Mouse (Mus musculus) embryonic facial prominence, embryonic 13.5 days (tissue): ENCODE results near the gene Myl7. TPM values are rescaled to one million over a fixed set of nuclear protein-coding genes. Genes with fewer than 3 reads are reported as not detected.

Experiments used
- ATAC-seq: fragments of 200-750 bp; cut with Nextera tagmentation; 2 replicates; pipeline ENCODE4 v1.8.0; 2017; ENCODE audit warnings: low read depth; ENCODE audit not compliant: insufficient number of reproducible peaks, insufficient read depth, low FRiP score, low TSS enrichment
- H3K27ac ChIP-seq: fragments of 300-500 bp; sonication (generic); 2 replicates; pipeline ENCODE4 v1.5.1; 2015; ENCODE audit warnings: moderate library complexity, mild to moderate bottlenecking, inconsistent platforms
- H3K27me3 ChIP-seq: fragments of 300-500 bp; sonication (generic); 2 replicates; pipeline ENCODE4 v1.6.1; 2015; ENCODE audit warnings: mild to moderate bottlenecking, inconsistent platforms
- H3K36me3 ChIP-seq: fragments of 300-500 bp; sonication (generic); 2 replicates; pipeline ENCODE4 v1.6.1; 2015; ENCODE audit warnings: mild to moderate bottlenecking, inconsistent platforms
- H3K4me1 ChIP-seq: fragments of 300-500 bp; sonication (generic); 2 replicates; pipeline ENCODE4 v1.6.1; 2015; ENCODE audit warnings: inconsistent platforms
- H3K4me2 ChIP-seq: fragments of 300-500 bp; sonication (generic); 2 replicates; pipeline ENCODE4 v1.6.1; 2015; ENCODE audit warnings: moderate library complexity, mild to moderate bottlenecking, inconsistent platforms
- H3K4me3 ChIP-seq: fragments of 300-500 bp; sonication (generic); 2 replicates; pipeline ENCODE4 v1.5.1; 2015; ENCODE audit warnings: mild to moderate bottlenecking, inconsistent platforms
- H3K9ac ChIP-seq: fragments of 300-500 bp; sonication (generic); 2 replicates; pipeline ENCODE4 v1.6.1; 2015; ENCODE audit warnings: mild to moderate bottlenecking, inconsistent platforms
- H3K9me3 ChIP-seq: fragments of 300-500 bp; sonication (generic); 2 replicates; pipeline ENCODE4 v1.6.1; 2016; ENCODE audit warnings: inconsistent platforms
- WGBS: fragments of 180-500 bp; shearing (Covaris S2); methylation state at CpG from one replicate; pipeline ENCODE4 v1.1.7; 2015; ENCODE audit warnings: mixed read lengths; 5-methylcytosine and 5-hydroxymethylcytosine counted together
- polyA plus RNA-seq: library from polyadenylated mRNA; unstranded; fragments of >200 nt; fragmentation: Nextera tagmentation; extraction: Ambion mirVana; gene quantifications from 2 replicates; pipeline ENCODE4 v1.2.1, GENCODE M21; 2015

The Myl7 gene
- polyA plus RNA-seq, 1 experiment from 2014 or later, result 1.3 TPM

DNA sequence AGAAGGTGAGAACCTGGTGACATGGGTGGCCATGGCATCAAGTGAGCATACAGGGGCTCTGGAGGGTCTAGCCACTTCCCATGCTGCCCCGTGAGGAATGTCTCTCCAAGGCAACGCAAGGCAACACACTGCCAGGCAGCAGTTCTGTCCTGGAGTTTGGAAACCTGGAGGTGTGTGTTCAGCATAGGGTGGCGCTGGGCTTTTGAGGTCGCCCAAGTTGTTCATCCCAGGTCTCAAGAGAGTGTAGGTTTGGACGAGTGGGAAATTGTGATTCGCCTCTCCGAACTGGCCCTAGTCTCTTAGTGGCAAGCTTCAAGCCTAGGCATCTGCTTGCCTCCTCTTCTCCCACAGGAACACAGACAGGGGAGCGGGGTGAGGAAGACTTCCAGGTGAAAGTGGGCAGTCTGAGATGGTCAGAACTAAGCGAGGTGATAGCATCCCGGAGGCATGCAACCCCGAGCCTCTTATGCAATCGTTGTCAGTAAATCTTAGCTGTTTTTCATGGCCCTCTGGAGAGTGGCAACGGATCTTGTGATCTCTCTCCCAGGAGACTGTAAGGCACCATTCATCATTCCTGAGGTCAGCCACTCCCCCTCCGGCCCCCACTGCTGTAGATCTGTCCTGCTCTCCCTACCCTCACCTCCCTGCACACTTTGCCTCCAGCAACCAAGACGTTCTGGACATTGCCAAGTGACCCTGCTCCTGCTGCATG is 36.0 kb downstream of the Myl7 start:
- Histone ChIP-seq H3K27me3 (peaks cover 34% of the 10 kb centered on the region), H3K9me3 (0 out of 2 replicates have a peak, but pooled peaks cover 2% of the 10 kb centered on the region), H3K9ac (peak overlapping the region; percentile 77), H3K4me2 (peak overlapping the region; percentile 86), H3K4me3 (peak overlapping the region; percentile 53), H3K27ac (0 out of 2 replicates have a peak overlapping the region, but pooled peaks have one; percentile 22), H3K4me1 (peaks cover 29% of the 10 kb centered on the region), H3K36me3 (peaks cover 27% of the 10 kb centered on the region)
- ATAC-seq, result no peak
- 21% methylated on average over 15 of the region's 15 CpGs for WGBS

DNA sequence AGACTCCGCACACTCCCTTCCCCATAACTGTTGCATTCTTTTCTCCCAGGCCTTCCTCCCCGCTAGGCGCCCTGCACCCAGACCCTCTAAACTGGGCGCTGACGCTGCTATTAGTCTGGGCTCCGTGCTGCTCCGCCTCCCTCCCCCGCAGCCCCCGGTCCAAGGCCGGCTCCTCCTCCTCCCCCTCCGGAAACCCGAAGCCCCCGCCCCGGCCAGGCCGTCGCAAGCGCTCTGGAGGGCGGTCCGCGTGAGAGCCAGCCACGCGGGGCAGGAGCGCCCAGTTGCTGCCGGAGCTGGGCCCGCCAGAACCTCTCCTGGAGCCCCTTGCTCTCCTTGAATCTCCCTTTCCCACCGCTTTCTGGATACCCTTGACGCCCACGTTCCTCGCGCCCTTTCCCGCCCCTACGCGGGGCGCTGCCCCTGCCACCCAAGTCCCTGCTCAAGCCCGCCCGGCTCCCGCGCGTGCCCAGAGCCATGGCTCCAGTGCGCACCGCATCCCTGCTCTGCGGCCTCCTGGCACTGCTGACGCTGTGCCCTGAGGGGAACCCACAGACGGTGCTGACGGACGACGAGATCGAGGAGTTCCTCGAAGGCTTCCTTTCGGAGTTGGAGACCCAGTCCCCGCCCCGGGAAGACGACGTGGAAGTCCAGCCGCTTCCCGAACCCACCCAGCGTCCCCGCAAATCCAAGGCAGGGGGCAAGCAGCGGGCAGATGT is 36.7 kb downstream of the Myl7 start, which contains the start of gene Aebp1:
Gene Aebp1 (plus strand): TSS at position 270 of the 716 bp plus-strand sequence.
- Histone ChIP-seq H3K9me3 (0 out of 2 replicates have a peak, but pooled peaks cover 2% of the 10 kb centered on the region), H3K4me1 (peaks cover 29% of the 10 kb centered on the region), H3K9ac (peak within 1 kb of the TSS; percentile 77), H3K36me3 (peaks cover 24% of the 10 kb centered on the region), H3K4me2 (peak within 1 kb of the TSS; percentile 86), H3K4me3 (peak within 1 kb of the TSS; percentile 53), H3K27me3 (peaks cover 34% of the 10 kb centered on the region), H3K27ac (0 out of 2 replicates have a peak within 1 kb of the TSS, but pooled peaks have one; percentile 22)
- 2% methylated on average over 58 of the region's 59 CpGs for WGBS
- peak; percentile 71 for ATAC-seq

DNA sequence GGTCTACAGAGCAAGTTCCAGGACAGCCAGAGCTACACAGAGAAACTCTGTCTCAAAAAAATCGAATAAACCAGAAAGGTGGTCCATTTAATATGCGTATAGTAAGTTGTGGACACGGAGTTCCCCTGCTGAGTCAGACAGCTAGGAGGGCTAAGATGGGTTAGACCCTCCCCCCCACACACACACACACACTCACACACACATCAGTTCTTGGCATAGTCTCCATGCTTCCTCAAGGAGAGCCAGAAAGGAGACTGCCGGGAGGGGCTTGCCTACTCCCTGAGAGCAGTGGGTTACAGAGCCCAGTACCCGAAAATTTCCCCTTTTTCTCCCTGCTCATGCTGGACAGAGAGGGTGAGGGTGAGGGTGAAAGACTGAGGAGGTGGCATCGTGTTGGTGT is 37.9 kb downstream of the Myl7 start:
- H3K4me1 ChIP-seq, result peaks cover 39% of the 10 kb centered on the region
- 0 out of 2 replicates have a peak, but pooled peaks cover 2% of the 10 kb centered on the region for H3K9me3 ChIP-seq
- H3K27ac ChIP-seq, result no peak overlapping the region
- H3K9ac ChIP-seq, result no peak overlapping the region
- no peak overlapping the region for H3K4me2 ChIP-seq
- WGBS, result 69% methylated on average over 6 of the region's 6 CpGs
- peaks cover 18% of the 10 kb centered on the region for H3K36me3 ChIP-seq
- H3K27me3 ChIP-seq, result peaks cover 34% of the 10 kb centered on the region
- H3K4me3 ChIP-seq, result no peak overlapping the region
- ATAC-seq, result no peak

DNA sequence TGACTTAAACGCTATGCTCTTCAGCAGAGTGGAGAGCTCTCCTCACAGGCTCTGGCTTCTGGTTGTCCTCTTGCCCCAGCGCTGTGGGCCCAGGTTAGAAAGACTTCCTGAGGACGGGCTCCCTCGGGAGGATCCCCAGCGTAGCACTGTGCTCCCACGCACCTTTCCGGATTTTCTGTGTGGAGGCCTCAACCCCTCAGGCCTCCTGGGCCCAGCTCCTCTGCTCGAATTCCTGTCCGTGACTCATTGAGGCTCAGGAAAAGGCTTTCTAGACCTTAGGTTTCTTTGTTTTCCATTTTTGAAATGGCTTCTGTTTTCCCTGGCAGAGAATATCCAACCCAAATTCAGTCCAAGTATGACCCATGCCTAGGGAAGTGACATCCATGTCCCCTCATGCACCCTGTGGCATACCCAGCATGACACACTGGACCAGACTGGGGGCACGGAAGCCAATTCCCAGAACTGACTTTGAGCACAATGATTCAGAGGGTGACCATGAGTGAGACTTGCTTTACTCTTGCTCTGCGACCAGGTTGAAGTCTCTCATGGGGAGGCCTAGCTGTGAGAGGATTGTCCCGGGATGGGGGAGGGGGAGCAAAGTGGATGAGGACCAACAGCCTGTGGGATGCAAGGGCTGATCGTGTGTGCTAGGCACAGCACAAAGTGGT is 38.6 kb downstream of the Myl7 start:
- H3K4me3 ChIP-seq, result no peak overlapping the region
- peaks cover 12% of the 10 kb centered on the region; the same call in 1 of the 2 replicates for H3K36me3 ChIP-seq
- 83% methylated on average over 13 of the region's 13 CpGs for WGBS
- peaks cover 34% of the 10 kb centered on the region for H3K27me3 ChIP-seq
- no peak overlapping the region for H3K9ac ChIP-seq
- ATAC-seq, result no peak
- peaks cover 43% of the 10 kb centered on the region for H3K4me1 ChIP-seq
- H3K4me2 ChIP-seq, result no peak overlapping the region
- H3K27ac ChIP-seq, result no peak overlapping the region
- H3K9me3 ChIP-seq, result 0 out of 2 replicates have a peak, but pooled peaks cover 2% of the 10 kb centered on the region

DNA sequence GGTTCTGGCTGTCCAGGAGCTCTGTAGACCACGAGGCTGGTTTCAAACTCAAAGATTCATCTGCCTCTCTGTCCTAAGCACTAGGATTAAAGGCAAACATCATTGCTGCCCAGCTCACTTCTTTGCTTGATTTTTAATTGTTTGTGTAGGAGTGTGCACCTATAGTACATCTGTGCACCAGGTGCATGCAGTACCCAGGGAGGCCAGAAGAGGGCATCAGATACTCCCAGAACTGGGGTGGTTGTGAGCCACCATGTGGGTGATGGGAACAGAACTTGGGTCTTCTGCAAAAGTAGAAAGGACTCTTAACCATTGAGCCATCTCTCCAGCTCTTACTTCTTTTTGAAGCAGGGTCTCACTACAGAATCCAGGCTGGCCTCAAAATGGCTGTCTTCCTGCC is 39.9 kb downstream of the Myl7 start:
- peaks cover 43% of the 10 kb centered on the region for H3K4me1 ChIP-seq
- peaks cover 34% of the 10 kb centered on the region for H3K27me3 ChIP-seq
- 0 out of 2 replicates have a peak, but pooled peaks cover 2% of the 10 kb centered on the region for H3K9me3 ChIP-seq
- H3K4me2 ChIP-seq, result no peak overlapping the region
- ATAC-seq, result no peak
- no peak overlapping the region for H3K27ac ChIP-seq
- WGBS, result 86% methylated on average over 1 of the region's 1 CpGs
- no peak overlapping the region for H3K4me3 ChIP-seq
- H3K9ac ChIP-seq, result no peak overlapping the region
- H3K36me3 ChIP-seq, result 0 out of 2 replicates have a peak, but pooled peaks cover 2% of the 10 kb centered on the region

DNA sequence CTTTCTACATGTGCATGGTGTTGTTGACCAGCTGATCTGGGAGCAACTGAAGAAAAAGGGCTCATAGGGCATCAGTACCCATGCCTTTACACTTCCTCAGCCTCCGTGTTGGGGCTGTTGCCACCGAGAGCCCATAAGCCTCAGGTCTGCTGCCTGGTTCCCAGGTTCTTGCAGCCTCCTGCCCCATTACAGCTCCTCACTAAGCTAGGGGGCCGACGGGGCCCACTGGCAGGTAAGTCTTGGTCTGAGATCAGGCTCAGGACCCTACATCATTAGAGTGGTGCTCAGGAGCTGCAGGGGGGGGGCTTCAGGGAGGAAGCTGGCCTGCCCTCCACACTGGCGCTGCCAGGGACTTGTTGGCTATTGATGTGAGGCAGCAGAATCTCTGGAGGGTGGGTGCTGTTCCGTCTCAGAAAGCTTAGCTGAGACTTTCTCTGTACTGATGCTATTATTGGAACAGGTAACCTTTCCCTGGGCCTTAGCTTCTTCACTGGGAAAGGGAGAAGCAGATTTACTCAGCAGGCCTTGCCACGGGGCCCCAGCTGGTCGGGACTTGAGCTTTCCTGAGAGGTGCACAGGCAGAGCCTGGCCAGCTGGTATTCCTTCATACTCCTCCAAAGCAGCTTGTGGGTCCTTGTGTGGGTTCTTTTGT is 42.0 kb downstream of the Myl7 start:
- 73% methylated on average over 8 of the region's 8 CpGs for WGBS
- ATAC-seq, result no peak
- H3K9ac ChIP-seq, result no peak overlapping the region
- H3K4me2 ChIP-seq, result no peak overlapping the region
- H3K27ac ChIP-seq, result peak overlapping the region; percentile 81
- H3K4me1 ChIP-seq, result peaks cover 31% of the 10 kb centered on the region
- 0 out of 2 replicates have a peak, but pooled peaks cover 2% of the 10 kb centered on the region for H3K9me3 ChIP-seq
- no peak overlapping the region for H3K4me3 ChIP-seq
- H3K27me3 ChIP-seq, result peaks cover 21% of the 10 kb centered on the region
- no peaks in the 10 kb centered on the region for H3K36me3 ChIP-seq

DNA sequence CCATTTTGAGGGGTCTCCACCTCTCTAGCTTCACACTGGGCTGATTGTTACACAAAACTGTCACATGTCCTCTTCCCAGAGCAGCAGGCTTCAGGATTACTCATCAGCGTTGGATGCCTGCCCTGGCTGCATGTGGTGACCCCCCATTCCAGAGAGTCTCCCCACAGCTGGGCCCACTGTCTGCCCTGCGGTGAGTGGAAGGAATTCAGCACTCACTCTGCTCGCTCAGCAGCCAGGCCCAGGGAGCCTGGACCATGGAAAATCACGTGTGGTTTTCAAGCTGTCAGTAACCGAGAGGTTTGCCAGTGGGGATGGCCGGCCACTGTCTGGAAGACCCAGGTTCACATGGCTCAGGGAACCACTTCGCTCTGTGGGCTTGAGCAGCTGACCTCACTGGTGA is 42.7 kb downstream of the Myl7 start:
- Histone ChIP-seq H3K4me3 (no peak overlapping the region), H3K27me3 (peaks cover 14% of the 10 kb centered on the region), H3K4me1 (peaks cover 28% of the 10 kb centered on the region), H3K9me3 (0 out of 2 replicates have a peak, but pooled peaks cover 2% of the 10 kb centered on the region), H3K36me3 (no peaks in the 10 kb centered on the region), H3K9ac (0 out of 2 replicates have a peak overlapping the region, but pooled peaks have one; percentile 11), H3K27ac (peak overlapping the region; percentile 81), H3K4me2 (no peak overlapping the region)
- peak; percentile 69; the same call in 1 of the 2 replicates for ATAC-seq
- 26% methylated on average over 7 of the region's 7 CpGs for WGBS

DNA sequence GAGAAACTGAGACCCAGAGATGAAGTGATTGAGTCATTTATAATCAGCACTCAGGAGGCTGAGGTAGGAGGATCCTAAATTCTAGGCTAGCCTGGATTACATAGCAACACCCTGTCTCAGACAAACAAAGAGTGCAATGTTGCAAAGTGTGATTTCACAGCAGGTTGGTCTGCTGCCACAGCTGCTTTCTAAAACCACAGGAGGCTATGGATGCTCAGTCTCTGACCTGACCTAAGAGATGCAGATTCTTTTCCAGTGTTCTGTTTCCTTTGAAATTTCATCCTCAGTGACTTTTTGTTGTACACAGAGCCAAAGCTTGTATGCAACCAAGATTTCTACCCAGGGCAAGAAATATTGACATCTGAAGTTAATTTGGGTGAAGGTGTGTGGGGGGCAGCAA is 43.1 kb downstream of the Myl7 start:
- Histone ChIP-seq H3K9ac (0 out of 2 replicates have a peak overlapping the region, but pooled peaks have one; percentile 11), H3K9me3 (0 out of 2 replicates have a peak, but pooled peaks cover 2% of the 10 kb centered on the region), H3K36me3 (no peaks in the 10 kb centered on the region), H3K27me3 (peaks cover 10% of the 10 kb centered on the region), H3K4me2 (no peak overlapping the region), H3K4me3 (no peak overlapping the region), H3K4me1 (peaks cover 24% of the 10 kb centered on the region), H3K27ac (peak overlapping the region; percentile 81)
- no peak for ATAC-seq

DNA sequence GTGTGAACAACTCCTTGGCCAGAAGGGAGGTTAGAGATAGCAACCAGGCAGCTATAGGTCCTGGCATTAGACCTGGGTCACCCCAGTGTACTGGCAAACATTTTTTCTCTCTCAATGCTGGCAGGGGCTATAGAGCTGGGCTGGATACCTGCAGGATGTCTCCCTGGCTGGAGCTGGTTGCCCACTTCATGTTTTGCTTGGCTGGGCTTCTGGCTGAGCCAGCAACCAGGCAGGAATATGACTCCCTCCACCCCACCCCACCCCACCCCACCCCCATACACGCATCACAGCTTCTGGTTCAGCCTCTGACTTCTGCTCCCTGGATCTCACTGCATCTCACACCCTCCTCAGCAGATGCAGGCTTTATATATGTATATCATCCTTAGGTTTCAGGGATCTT is 46.3 kb downstream of the Myl7 start:
- ATAC-seq, result no peak
- peaks cover 38% of the 10 kb centered on the region for H3K4me1 ChIP-seq
- H3K27ac ChIP-seq, result peak overlapping the region; percentile 69; the same call in 1 of the 2 replicates
- H3K9me3 ChIP-seq, result no peaks in the 10 kb centered on the region
- H3K9ac ChIP-seq, result no peak overlapping the region
- 62% methylated on average over 1 of the region's 1 CpGs for WGBS
- H3K4me3 ChIP-seq, result no peak overlapping the region
- no peaks in the 10 kb centered on the region for H3K36me3 ChIP-seq
- H3K4me2 ChIP-seq, result no peak overlapping the region
- no peaks in the 10 kb centered on the region for H3K27me3 ChIP-seq

DNA sequence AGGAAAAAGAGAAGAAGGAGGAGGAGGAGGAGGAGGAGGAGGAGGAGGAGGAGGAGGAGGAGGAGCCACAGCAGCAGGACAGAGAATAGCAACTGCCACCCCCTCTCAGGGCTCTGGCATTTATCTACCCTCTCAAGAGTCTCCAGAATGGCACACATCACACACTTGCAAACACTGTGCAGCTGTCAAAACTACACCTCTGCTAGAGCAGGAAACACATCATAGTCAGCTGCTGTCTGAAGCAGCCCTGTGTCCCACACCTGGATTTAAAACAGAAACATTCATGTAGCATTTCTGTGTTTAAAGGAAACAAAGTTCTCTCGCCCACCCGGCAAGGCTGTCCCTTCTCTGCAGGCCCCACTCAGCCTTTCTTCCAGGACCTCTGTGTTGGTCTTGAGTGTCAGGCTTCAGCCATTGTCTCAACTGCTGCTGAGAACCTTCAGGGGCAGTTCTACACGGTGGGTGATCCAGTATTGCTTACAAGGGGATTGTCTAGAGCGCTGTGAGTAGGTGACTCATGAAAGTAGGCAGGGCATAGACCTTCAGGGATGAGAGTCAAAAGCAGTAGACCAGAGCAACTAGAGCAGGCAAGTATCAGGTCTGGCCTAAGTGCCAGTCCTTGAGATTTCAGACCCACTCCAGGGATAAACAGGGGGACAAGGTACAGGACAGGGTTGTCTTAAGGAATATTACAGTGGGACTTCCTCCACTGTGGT is 47.4 kb downstream of the Myl7 start:
- WGBS, result 65% methylated on average over 4 of the region's 4 CpGs
- ATAC-seq, result no peak
- H3K36me3 ChIP-seq, result no peaks in the 10 kb centered on the region
- H3K4me2 ChIP-seq, result no peak overlapping the region
- H3K4me3 ChIP-seq, result no peak overlapping the region
- 0 out of 2 replicates have a peak overlapping the region, but pooled peaks have one; percentile 5 for H3K27ac ChIP-seq
- H3K9me3 ChIP-seq, result no peaks in the 10 kb centered on the region
- no peaks in the 10 kb centered on the region for H3K27me3 ChIP-seq
- H3K4me1 ChIP-seq, result peaks cover 33% of the 10 kb centered on the region
- H3K9ac ChIP-seq, result no peak overlapping the region
